Mouse (Mus musculus) midbrain, embryonic 16.5 days (tissue): ENCODE measurements around the gene Slc17a9. TPM values are rescaled to one million over a fixed set of nuclear protein-coding genes. Genes with fewer than 3 reads are reported as not detected.
A peak's percentile ranks its signal among the peaks of the same experiment; 100 is the strongest.

ENCODE experiments used
- ATAC-seq: fragments of 200-750 bp; cut with Nextera tagmentation; 2 replicates; pipeline ENCODE4 v1.8.0; 2017; ENCODE audit warnings: moderate TSS enrichment
- H3K27ac ChIP-seq: fragments of 300-500 bp; sonication (generic); 2 replicates; pipeline ENCODE4 v1.5.1; 2014; ENCODE audit warnings: mild to moderate bottlenecking, low read length, mixed read lengths
- H3K27me3 ChIP-seq: fragments of 300-500 bp; sonication (generic); 2 replicates; pipeline ENCODE4 v1.6.1; 2014; ENCODE audit warnings: low read depth, low read length, mixed read lengths; ENCODE audit not compliant: control insufficient read depth, insufficient read depth
- H3K36me3 ChIP-seq: fragments of 300-500 bp; sonication (generic); 2 replicates; pipeline ENCODE4 v1.6.1; 2014; ENCODE audit warnings: mild to moderate bottlenecking, low read length, moderate library complexity, mixed read lengths; ENCODE audit not compliant: control insufficient read depth, insufficient read depth
- H3K4me1 ChIP-seq: fragments of 300-500 bp; sonication (generic); 2 replicates; pipeline ENCODE4 v1.6.1; 2014; ENCODE audit warnings: mild to moderate bottlenecking, low read length, mixed read lengths; ENCODE audit not compliant: control insufficient read depth, insufficient read depth
- H3K4me2 ChIP-seq: fragments of 300-500 bp; sonication (generic); 2 replicates; pipeline ENCODE4 v1.6.1; 2014; ENCODE audit warnings: mild to moderate bottlenecking, low read length, mixed read lengths
- H3K4me3 ChIP-seq: fragments of 300-500 bp; sonication (generic); 2 replicates; pipeline ENCODE4 v1.5.1; 2014; ENCODE audit warnings: low read depth, mild to moderate bottlenecking, low read length, moderate library complexity, mixed read lengths
- H3K9ac ChIP-seq: fragments of 300-500 bp; sonication (generic); 2 replicates; pipeline ENCODE4 v1.6.1; 2014; ENCODE audit warnings: low read depth, low read length, mixed read lengths
- H3K9me3 ChIP-seq: fragments of 300-500 bp; sonication (generic); replicated peaks from 2 replicates; pipeline ENCODE4 v1.6.1; 2014; ENCODE audit warnings: mild to moderate bottlenecking, low read length, mixed read lengths; ENCODE audit not compliant: control insufficient read depth, poor library complexity, severe bottlenecking
- WGBS: fragments of 180-500 bp; shearing (Covaris S2); extraction: QIAGEN DNeasy Blood & Tissue Kit; methylation state at CpG from one replicate; pipeline ENCODE4 v1.1.7; 2014; 5-methylcytosine and 5-hydroxymethylcytosine counted together
- polyA plus RNA-seq: library from polyadenylated mRNA; unstranded; fragments of >200 nt; fragmentation: Nextera tagmentation; extraction: Ambion mirVana; gene quantifications from 2 replicates; pipeline ENCODE4 v1.2.1, GENCODE M21; 2015

Gene Slc17a9
- polyA plus RNA-seq, 1 experiment from 2014 or later, result 0.24 TPM

DNA sequence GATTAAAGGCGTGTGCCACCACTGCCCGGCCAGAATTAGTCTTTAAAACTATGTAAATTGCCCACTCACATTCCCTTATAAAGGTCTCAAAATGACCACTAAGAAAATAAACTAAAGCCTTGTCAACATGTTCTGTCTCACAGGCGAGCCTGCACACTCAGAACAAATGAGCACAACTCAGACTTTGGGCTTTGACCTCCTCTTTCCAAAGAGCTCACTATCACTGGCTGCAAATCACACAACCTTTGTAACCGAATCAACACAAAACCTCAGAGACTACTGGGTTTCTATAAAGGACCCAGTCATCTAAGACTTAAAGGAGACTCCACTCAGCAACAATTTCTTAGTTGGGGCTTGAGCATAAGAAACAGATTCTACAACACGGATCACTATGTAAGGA, 24.6 kb upstream of the Slc17a9 start:
- Histone ChIP-seq H3K4me1 (peaks cover 27% of the 10 kb centered on the region), H3K27me3 (no peaks in the 10 kb centered on the region), H3K36me3 (no peaks in the 10 kb centered on the region), H3K4me3 (peak overlapping the region; percentile 80), H3K4me2 (peak overlapping the region; percentile 93), H3K9ac (peak overlapping the region; percentile 93), H3K9me3 (no peaks in the 10 kb centered on the region), H3K27ac (no peak overlapping the region)
- no peak for ATAC-seq
- WGBS, result 80% methylated on average over 5 of the region's 5 CpGs

DNA sequence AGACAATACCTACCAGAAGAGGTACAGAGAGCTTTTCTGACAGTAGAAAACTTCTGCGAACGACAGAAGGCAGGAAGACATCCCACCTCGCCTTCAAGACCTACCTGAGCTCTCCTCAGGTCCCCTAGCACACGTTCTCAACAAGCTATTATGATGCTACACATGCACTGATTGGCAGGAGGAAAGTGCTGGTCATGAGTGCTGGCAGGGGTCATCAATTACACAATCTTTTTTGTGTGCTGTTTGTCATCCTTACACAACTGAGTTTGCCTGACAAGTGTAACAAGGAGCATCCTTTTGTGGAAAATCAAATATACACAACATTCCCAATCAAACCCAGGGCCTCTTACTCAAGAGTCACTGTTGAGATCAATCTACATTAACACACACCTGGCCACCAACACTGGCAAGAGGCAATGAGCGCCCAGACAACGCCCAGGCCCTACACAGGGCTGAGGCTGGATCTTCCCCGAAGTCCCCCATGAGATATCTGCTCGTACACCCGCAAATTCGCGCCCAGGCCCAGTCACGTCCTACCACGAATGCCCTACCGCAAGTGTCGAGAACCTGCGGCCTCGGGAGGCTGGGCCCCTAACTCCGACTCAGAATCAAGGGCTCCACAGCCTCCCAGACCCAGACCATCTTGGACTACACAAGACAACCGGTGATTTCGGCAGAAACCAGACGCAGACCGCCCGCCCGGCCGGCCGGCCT, 23.9 kb upstream of the Slc17a9 start:
- peak overlapping the region; percentile 93 for H3K4me2 ChIP-seq
- H3K27ac ChIP-seq, result peak overlapping the region; percentile 94
- peak overlapping the region; percentile 80 for H3K4me3 ChIP-seq
- H3K4me1 ChIP-seq, result peaks cover 24% of the 10 kb centered on the region
- H3K9ac ChIP-seq, result peak overlapping the region; percentile 93
- peak; percentile 33; the same call in 1 of the 2 replicates for ATAC-seq
- H3K9me3 ChIP-seq, result no peaks in the 10 kb centered on the region
- no peaks in the 10 kb centered on the region for H3K36me3 ChIP-seq
- H3K27me3 ChIP-seq, result no peaks in the 10 kb centered on the region
- 5% methylated on average over 26 of the region's 26 CpGs for WGBS

GRCm38 (mm10) chr2:180701767-180702621, 23.1 kb upstream of the Slc17a9 start:
- peak; percentile 96 for ATAC-seq
- no peaks in the 10 kb centered on the region for H3K9me3 ChIP-seq
- under 1% methylated on average over 64 of the region's 66 CpGs for WGBS
- no peaks in the 10 kb centered on the region for H3K27me3 ChIP-seq
- H3K27ac ChIP-seq, result peak overlapping the region; percentile 94
- peak overlapping the region; percentile 93 for H3K4me2 ChIP-seq
- peak overlapping the region; percentile 80 for H3K4me3 ChIP-seq
- H3K36me3 ChIP-seq, result no peaks in the 10 kb centered on the region
- H3K9ac ChIP-seq, result peak overlapping the region; percentile 93
- H3K4me1 ChIP-seq, result peaks cover 24% of the 10 kb centered on the region

- Histone ChIP-seq H3K27me3 (no peaks in the 10 kb centered on the region), H3K4me3 (peak overlapping the region; percentile 80), H3K9me3 (no peaks in the 10 kb centered on the region), H3K36me3 (no peaks in the 10 kb centered on the region), H3K27ac (peak overlapping the region; percentile 94), H3K4me2 (peak overlapping the region; percentile 77), H3K4me1 (peaks cover 27% of the 10 kb centered on the region), H3K9ac (peak overlapping the region; percentile 93)
- peak; percentile 0; the same call in 1 of the 2 replicates for ATAC-seq
- WGBS, result 32% methylated on average over 4 of the region's 4 CpGs
Measured at GRCm38 (mm10) chr2:180702701-180703149, 22.3 kb upstream of the Slc17a9 start.

- Histone ChIP-seq H3K4me2 (no peak overlapping the region), H3K27ac (no peak overlapping the region)
- 82% methylated on average over 5 of the region's 5 CpGs for WGBS
Measured at GRCm38 (mm10) chr2:180703175-180703574, 21.9 kb upstream of the Slc17a9 start.

DNA sequence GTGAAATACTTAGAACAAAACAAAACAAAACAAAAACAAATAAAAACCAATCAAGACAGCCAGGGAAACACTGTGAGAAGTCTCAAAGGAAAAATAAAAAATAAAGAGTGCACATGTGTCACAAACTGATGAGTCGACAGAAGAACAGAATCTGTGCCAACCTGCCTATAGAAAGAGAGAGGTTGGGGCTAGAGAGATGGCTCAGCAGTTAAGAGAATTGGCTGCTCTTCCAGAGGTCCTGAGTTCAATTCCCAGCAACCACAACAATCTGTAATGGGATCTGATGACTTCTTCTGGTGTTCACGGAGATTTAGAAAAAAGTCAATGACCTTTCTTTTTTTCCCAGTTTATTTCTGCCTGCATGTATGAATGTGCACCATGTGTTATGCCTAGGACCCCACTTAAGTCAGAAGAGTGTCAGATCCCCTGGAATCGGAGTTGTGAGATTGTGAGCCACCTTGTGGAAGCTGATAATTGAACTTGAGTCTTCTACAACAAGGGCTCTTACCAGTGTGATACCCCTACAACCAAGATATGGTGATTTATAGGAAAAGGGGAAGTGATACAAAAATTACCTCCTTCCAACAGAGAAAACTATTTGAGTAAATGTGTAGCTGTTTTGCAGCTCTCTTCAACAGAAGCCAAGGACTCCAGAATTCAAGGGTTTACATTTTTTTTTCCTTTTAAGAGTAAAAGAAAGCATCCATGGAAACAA, 21.3 kb upstream of the Slc17a9 start:
- H3K9me3 ChIP-seq, result no peaks in the 10 kb centered on the region
- no peaks in the 10 kb centered on the region for H3K27me3 ChIP-seq
- ATAC-seq, result no peak
- no peak overlapping the region for H3K27ac ChIP-seq
- WGBS, result 77% methylated on average over 3 of the region's 3 CpGs
- peaks cover 34% of the 10 kb centered on the region for H3K4me1 ChIP-seq
- H3K36me3 ChIP-seq, result no peaks in the 10 kb centered on the region
- no peak overlapping the region for H3K9ac ChIP-seq
- H3K4me2 ChIP-seq, result no peak overlapping the region
- no peak overlapping the region for H3K4me3 ChIP-seq

More at GRCm38 (mm10) chr2:180703175-180703574, 21.9 kb upstream of the Slc17a9 start:
- Histone ChIP-seq H3K4me3 (no peak overlapping the region), H3K27me3 (no peaks in the 10 kb centered on the region), H3K4me1 (peaks cover 28% of the 10 kb centered on the region), H3K9ac (no peak overlapping the region), H3K36me3 (no peaks in the 10 kb centered on the region), H3K9me3 (no peaks in the 10 kb centered on the region)
- ATAC-seq, result no peak

- ATAC-seq, result no peak
- Histone ChIP-seq H3K4me1 (peaks cover 32% of the 10 kb centered on the region), H3K4me3 (no peak overlapping the region), H3K9ac (no peak overlapping the region), H3K27me3 (no peaks in the 10 kb centered on the region), H3K9me3 (no peaks in the 10 kb centered on the region), H3K36me3 (no peaks in the 10 kb centered on the region), H3K4me2 (no peak overlapping the region), H3K27ac (no peak overlapping the region)
- 94% methylated on average over 8 of the region's 8 CpGs for WGBS
Measured at GRCm38 (mm10) chr2:180704591-180704990, 20.5 kb upstream of the Slc17a9 start.

- H3K36me3 ChIP-seq, result no peaks in the 10 kb centered on the region
- no peaks in the 10 kb centered on the region for H3K27me3 ChIP-seq
- H3K4me1 ChIP-seq, result peaks cover 27% of the 10 kb centered on the region
- WGBS, result 89% methylated on average over 3 of the region's 3 CpGs
- H3K27ac ChIP-seq, result no peak overlapping the region
- no peak overlapping the region for H3K4me2 ChIP-seq
- no peak overlapping the region for H3K9ac ChIP-seq
- no peak for ATAC-seq
- no peaks in the 10 kb centered on the region for H3K9me3 ChIP-seq
- no peak overlapping the region for H3K4me3 ChIP-seq
Measured at GRCm38 (mm10) chr2:180705066-180705465, 20.0 kb upstream of the Slc17a9 start.
